Mouse (Mus musculus) forebrain, embryonic 16.5 days (tissue): ENCODE measurements around the gene Gm266. TPM values are rescaled to one million over a fixed set of nuclear protein-coding genes. Genes with fewer than 3 reads are reported as not detected.

Experiments used
- ATAC-seq: fragments of 200-750 bp; cut with Nextera tagmentation; 2 replicates; pipeline ENCODE4 v1.8.0; 2017; ENCODE audit warnings: mild to moderate bottlenecking, moderate library complexity
- H3K27ac ChIP-seq: fragments of 300-500 bp; sonication (generic); 2 replicates; pipeline ENCODE4 v1.5.1; 2014; ENCODE audit warnings: low read length, control low read depth
- H3K27me3 ChIP-seq: fragments of 300-500 bp; sonication (generic); replicated peaks from 2 replicates; pipeline ENCODE4 v1.6.1; 2014; ENCODE audit warnings: low read length; ENCODE audit not compliant: control insufficient read depth, insufficient read depth
- H3K36me3 ChIP-seq: fragments of 300-500 bp; sonication (generic); 2 replicates; pipeline ENCODE4 v1.6.1; 2014; ENCODE audit not compliant: control insufficient read depth, insufficient read depth
- H3K4me1 ChIP-seq: fragments of 300-500 bp; sonication (generic); replicated peaks from 2 replicates; pipeline ENCODE4 v1.6.1; 2014; ENCODE audit warnings: low read length; ENCODE audit not compliant: control insufficient read depth, insufficient read depth
- H3K4me2 ChIP-seq: fragments of 300-500 bp; sonication (generic); 2 replicates; pipeline ENCODE4 v1.6.1; 2014; ENCODE audit warnings: mild to moderate bottlenecking, low read length, control low read depth
- H3K4me3 ChIP-seq: fragments of 300-500 bp; sonication (generic); replicated peaks from 2 replicates; pipeline ENCODE4 v1.5.1; 2014; ENCODE audit warnings: mild to moderate bottlenecking, low read length, control low read depth
- H3K9ac ChIP-seq: fragments of 300-500 bp; sonication (generic); replicated peaks from 2 replicates; pipeline ENCODE4 v1.6.1; 2014; ENCODE audit warnings: low read depth, low read length, control low read depth
- H3K9me3 ChIP-seq: fragments of 300-500 bp; sonication (generic); 2 replicates; pipeline ENCODE4 v1.6.1; 2016; ENCODE audit warnings: low read length; ENCODE audit not compliant: control insufficient read depth
- WGBS: fragments of 180-500 bp; shearing (Covaris S2); extraction: QIAGEN DNeasy Blood & Tissue Kit; methylation state at CpG from one replicate; pipeline ENCODE4 v1.1.7; 2014; 5-methylcytosine and 5-hydroxymethylcytosine counted together
- polyA plus RNA-seq: library from polyadenylated mRNA; unstranded; fragments of >200 nt; fragmentation: Nextera tagmentation; extraction: Ambion mirVana; gene quantifications from 2 replicates; pipeline ENCODE4 v1.2.1, GENCODE M21; 2015

The Gm266 gene
- polyA plus RNA-seq, 1 experiment from 2014 or later: 0.23 TPM

DNA sequence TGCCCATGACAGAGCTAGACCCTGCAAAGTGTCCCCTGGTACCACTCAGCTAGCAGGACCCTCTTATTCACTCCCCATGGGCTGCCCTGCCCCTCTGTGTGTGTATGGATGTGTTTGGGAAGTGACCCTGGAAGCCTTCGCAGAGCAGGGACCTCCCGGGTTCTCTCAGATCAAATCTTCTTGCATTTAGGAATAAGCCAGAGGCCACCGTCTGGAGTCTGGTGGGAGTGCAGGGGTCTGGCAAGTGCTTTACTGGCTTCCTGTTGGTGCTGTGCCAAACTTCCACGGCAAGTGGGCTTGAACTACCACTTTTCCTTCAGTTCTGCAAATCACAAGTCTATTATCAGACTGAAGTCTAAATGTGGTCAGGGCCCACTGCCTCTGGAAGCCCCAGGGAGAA lies 31.6 kb downstream of the Gm266 start:
- Histone ChIP-seq H3K4me3 (no peak overlapping the region), H3K9me3 (no peaks in the 10 kb centered on the region), H3K36me3 (no peaks in the 10 kb centered on the region), H3K27ac (no peak overlapping the region), H3K9ac (no peak overlapping the region), H3K27me3 (peaks cover 31% of the 10 kb centered on the region), H3K4me1 (no peaks in the 10 kb centered on the region), H3K4me2 (no peak overlapping the region)
- 32% methylated on average over 4 of the region's 4 CpGs for WGBS
- ATAC-seq: no peak

DNA sequence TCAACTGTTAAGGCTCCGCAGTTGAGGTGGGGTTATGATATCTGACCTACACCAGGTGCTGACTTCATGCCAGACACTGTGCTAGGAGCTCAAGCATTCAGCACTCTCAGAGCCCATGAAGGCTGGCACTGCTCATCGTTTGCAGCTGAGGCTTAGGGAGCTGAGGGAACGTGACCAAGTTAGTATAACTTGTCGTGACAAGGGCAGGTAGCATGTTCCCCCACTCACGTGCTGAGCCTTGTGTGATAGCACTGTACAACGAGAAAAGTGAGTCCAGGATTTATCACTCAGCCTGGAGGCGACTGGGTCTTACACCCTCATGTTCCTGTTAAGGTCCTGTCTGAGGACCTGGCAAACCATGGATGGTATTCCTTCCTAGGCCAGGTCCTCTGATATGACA lies 34.1 kb downstream of the Gm266 start:
- Histone ChIP-seq H3K4me1 (no peaks in the 10 kb centered on the region), H3K4me2 (no peak overlapping the region), H3K9me3 (no peaks in the 10 kb centered on the region), H3K9ac (no peak overlapping the region), H3K4me3 (no peak overlapping the region), H3K36me3 (no peaks in the 10 kb centered on the region), H3K27me3 (peaks cover 53% of the 10 kb centered on the region), H3K27ac (no peak overlapping the region)
- WGBS: 81% methylated on average over 7 of the region's 7 CpGs
- ATAC-seq: no peak

DNA sequence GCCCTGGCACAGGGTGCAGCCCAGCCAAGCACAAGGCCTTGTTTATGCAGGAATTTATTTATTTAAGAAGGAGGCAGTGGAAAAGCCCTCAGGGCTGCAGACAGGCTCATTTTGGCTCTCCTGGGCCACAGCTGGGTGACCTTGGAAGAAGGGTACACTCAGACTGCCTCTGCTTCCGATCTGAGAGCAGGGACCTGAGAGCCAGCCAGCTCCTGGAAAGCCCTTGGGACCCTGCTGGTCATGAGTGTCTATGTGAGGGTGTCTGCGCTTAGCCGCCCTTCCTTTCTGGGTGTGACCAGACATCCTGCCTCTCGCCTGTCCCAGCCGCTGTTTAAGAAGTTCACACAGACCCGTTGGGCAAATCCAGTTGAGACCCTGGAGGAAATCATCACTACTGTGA lies 35.3 kb downstream of the Gm266 start:
- no peak overlapping the region for H3K4me3 ChIP-seq
- H3K4me2 ChIP-seq: no peak overlapping the region
- ATAC-seq: no peak
- H3K9me3 ChIP-seq: no peaks in the 10 kb centered on the region
- no peaks in the 10 kb centered on the region for H3K36me3 ChIP-seq
- H3K27me3 ChIP-seq: peaks cover 59% of the 10 kb centered on the region
- H3K4me1 ChIP-seq: peaks cover 7% of the 10 kb centered on the region; the same call in 1 of the 2 replicates
- WGBS: 42% methylated on average over 6 of the region's 6 CpGs
- no peak overlapping the region for H3K27ac ChIP-seq
- no peak overlapping the region for H3K9ac ChIP-seq

DNA sequence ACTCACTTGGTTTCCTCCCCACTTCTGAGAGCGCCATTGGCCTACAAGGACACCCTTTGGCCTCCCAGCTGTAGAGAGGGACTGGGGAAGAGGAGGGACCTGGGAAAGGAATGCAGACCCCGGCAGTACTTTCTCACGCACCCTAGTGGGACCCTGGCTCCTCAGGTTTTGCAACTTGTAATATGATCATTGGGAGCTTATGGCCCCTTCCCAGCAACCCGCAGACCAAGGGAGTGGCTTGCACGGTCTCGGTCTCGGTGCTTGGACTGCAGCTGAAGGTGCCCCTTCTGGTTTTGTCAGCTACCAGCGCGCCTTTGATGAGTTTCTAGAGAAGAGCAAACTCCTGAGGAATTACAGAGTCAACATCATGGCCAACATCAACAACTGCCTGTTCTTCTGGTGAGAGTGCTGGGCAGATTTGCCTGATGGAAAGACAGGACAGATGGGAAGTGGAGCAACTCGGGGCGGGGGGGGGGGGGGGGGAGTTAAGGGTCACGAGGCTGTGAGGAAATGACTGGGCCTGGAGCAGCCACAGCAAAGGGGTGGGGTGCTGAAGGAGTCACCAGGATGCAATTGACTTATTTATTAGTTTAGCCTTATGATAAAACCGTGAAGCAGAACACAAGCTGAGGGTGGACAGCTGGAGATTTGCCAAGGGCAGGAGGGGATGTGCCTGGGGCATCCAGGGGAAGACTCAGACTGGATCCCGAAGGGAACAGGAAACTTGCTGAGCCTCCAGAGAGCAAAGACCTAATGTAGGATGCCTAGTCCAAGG lies 36.5 kb downstream of the Gm266 start:
- Histone ChIP-seq H3K36me3 (no peaks in the 10 kb centered on the region), H3K27me3 (peaks cover 71% of the 10 kb centered on the region), H3K9me3 (no peaks in the 10 kb centered on the region), H3K4me3 (no peak overlapping the region), H3K27ac (no peak overlapping the region), H3K4me2 (no peak overlapping the region), H3K9ac (no peak overlapping the region), H3K4me1 (peaks cover 7% of the 10 kb centered on the region; the same call in 1 of the 2 replicates)
- 16% methylated on average over 12 of the region's 14 CpGs for WGBS
- ATAC-seq: no peak

DNA sequence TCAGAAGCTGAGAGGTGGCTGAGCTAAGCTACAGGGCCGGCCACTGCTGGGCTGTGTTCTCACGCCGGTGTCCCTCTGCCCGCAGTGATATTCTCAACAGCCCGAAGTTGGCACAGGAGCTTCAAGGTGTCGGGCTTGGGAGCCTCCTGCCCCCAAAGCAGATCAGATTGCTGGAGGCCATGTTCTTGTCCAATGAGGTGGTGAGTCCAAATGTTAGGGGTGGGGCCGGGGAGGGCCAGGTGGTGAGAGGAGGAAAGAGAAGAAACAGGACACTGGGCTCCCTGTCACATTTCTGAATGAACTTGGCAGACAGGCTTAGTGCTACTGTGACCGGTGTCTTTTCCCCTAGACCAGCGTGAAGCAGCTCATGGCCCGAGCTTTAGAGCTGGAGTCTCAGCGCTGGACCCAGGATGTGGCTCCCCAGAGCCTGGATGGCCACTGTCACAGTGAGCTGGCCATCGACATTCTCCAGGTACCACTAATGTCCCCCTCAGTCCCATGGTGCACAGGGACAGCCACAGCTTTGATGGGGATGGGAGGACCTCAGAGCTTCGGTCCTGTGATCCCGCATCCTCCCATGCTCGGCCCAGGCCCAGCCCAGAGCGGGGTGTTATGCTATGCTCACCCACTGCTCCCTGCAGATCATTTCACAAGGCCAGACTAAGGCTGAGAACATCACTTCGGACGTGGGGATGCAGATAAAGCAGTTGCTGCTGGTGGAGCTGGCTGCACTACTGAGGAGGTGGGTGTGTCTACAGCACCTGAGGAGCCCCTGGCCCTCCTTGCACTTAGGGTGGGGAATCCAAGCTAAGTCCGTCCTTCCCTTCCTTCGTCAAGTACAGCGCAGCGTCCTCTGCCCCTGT lies 37.5 kb downstream of the Gm266 start:
- Histone ChIP-seq H3K9me3 (no peaks in the 10 kb centered on the region), H3K4me3 (no peak overlapping the region), H3K27ac (no peak overlapping the region), H3K4me1 (peaks cover 7% of the 10 kb centered on the region; the same call in 1 of the 2 replicates), H3K27me3 (peaks cover 81% of the 10 kb centered on the region), H3K36me3 (no peaks in the 10 kb centered on the region), H3K4me2 (no peak overlapping the region), H3K9ac (no peak overlapping the region)
- no peak for ATAC-seq
- 11% methylated on average over 22 of the region's 22 CpGs for WGBS

DNA sequence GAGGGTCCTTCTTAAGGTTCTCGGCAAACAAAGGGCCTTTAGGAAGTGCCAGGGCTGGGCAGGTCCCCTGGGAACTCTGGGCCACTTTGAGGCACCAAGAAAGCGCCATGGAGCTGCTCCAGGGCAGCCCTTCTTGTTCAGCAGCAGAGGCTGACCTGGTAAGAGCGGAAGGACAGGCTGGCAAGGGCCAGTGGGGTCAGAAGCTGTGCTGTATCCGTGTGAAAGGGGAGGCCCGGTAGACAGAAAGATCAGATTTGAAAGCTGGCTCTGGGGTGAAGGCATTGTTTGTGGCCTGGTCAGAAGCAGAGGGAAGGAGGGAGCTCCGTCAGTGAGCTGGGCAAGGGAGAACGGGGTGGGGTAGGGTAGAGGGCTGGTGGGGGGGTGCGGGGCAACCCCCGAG lies 38.3 kb downstream of the Gm266 start:
- Histone ChIP-seq H3K9me3 (no peaks in the 10 kb centered on the region), H3K27me3 (peaks cover 88% of the 10 kb centered on the region), H3K9ac (no peak overlapping the region), H3K4me1 (peaks cover 12% of the 10 kb centered on the region), H3K4me3 (no peak overlapping the region), H3K36me3 (no peaks in the 10 kb centered on the region), H3K4me2 (no peak overlapping the region), H3K27ac (no peak overlapping the region)
- no peak for ATAC-seq
- WGBS: 17% methylated on average over 9 of the region's 9 CpGs

DNA sequence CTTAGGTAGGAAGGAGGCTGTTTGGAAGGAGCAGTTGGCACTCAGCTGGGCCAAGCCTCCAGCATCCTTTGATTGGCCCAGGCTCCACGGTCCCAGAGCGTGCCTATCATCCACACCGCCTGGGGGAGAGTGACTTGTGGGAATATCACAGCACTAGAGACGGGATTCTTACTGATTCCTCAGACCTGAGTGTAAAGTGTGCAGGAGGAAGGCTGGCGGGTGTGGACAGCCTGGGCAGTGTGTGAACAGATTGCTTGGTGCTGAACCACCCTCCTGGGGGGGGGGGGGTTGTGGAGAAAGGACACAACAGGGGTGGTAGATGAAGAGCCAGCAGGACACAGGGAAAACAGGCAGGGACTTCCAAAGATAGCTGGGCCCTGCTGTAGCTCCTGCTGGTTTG lies 38.9 kb downstream of the Gm266 start:
- H3K27me3 ChIP-seq: peaks cover 92% of the 10 kb centered on the region
- H3K4me3 ChIP-seq: no peak overlapping the region
- H3K9ac ChIP-seq: no peak overlapping the region
- no peak overlapping the region for H3K27ac ChIP-seq
- 11% methylated on average over 5 of the region's 5 CpGs for WGBS
- H3K4me1 ChIP-seq: peaks cover 16% of the 10 kb centered on the region
- ATAC-seq: no peak
- H3K9me3 ChIP-seq: no peaks in the 10 kb centered on the region
- no peak overlapping the region for H3K4me2 ChIP-seq
- H3K36me3 ChIP-seq: no peaks in the 10 kb centered on the region

DNA sequence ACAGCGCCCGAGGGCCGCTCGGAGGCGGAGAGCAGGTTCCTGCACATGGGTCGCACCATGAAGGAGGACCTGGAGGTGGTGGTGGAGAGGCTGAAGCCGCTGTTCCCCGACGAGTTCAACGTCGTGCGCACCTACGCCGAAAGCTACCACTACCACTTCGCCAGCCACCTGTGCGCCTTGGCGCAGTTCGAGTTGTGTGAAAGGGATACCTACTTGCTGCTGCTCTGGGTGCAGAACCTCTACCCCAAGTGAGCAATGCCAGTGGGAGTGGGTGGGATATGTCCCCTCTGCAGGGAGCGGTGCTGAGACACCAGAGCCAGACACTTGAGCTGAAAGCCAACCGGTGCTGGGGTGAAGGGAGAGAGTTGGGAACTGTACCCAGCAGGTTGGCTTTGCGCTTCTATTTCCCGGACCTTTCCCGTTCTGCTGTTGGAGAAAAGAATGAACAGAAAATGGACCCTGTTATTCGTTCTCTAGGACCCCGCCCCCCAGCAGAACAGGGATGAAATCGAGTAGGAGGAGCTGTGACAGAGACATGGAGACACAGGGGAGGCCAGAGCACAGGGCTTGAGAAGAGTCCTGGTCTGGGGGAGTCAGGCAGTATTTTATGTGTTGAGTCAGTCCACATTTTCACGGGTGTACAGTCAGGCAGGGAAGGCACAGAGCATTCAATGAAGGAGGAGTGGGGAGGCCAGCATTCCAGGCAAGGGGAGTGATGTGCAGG lies 39.6 kb downstream of the Gm266 start:
- Histone ChIP-seq H3K4me1 (peaks cover 16% of the 10 kb centered on the region), H3K9ac (no peak overlapping the region), H3K4me3 (peak overlapping the region; percentile 23; the same call in 1 of the 2 replicates), H3K4me2 (0 out of 2 replicates have a peak overlapping the region, but pooled peaks have one; percentile 14), H3K27ac (no peak overlapping the region), H3K36me3 (no peaks in the 10 kb centered on the region), H3K27me3 (peaks cover 94% of the 10 kb centered on the region), H3K9me3 (no peaks in the 10 kb centered on the region)
- no peak for ATAC-seq
- WGBS: 5% methylated on average over 27 of the region's 27 CpGs
